Mouse (Mus musculus) C2C12 (cell line): Measurements from ENCODE around the gene Htt. TPM values are rescaled to one million over a fixed set of nuclear protein-coding genes. Genes with fewer than 3 reads are reported as not detected.

Experiments used
- H3K27me3 ChIP-seq: one replicate; pipeline ENCODE4 v1.6.1; 2011; ENCODE audit not compliant: control insufficient read depth, insufficient read depth, insufficient read length
- H3K36me3 ChIP-seq: one replicate; pipeline ENCODE4 v1.6.1; 2011; ENCODE audit not compliant: control insufficient read depth, insufficient read depth
- H3K4me3 ChIP-seq: one replicate; pipeline ENCODE4 v1.5.1; 2011; ENCODE audit warnings: mild to moderate bottlenecking, control low read depth; ENCODE audit not compliant: poor library complexity, insufficient read depth, severe bottlenecking
- H3K79me2 ChIP-seq: one replicate; pipeline ENCODE4 v1.6.1; 2011; ENCODE audit not compliant: control insufficient read depth, insufficient read depth
- H3K79me3 ChIP-seq: one replicate; pipeline ENCODE4 v1.6.1; 2011; ENCODE audit warnings: low read depth, control low read depth
- H3ac ChIP-seq: one replicate; pipeline ENCODE3; 2011; ENCODE audit warnings: low read depth; ENCODE audit not compliant: control insufficient read depth, insufficient read length
- CEBPB ChIP-seq: IDR thresholded peaks from one replicate; pipeline ENCODE4 v1.6.1; 2011; ENCODE audit warnings: low read depth, mild to moderate bottlenecking, control low read depth, moderate library complexity
- CTCF ChIP-seq: IDR thresholded peaks from one replicate; pipeline ENCODE4 v1.5.1; 2011; ENCODE audit not compliant: control insufficient read depth, insufficient read depth, insufficient read length
- FOSL1 ChIP-seq: IDR thresholded peaks from one replicate; pipeline ENCODE4 v1.8.0; 2011; ENCODE audit warnings: mild to moderate bottlenecking, low read length; ENCODE audit not compliant: poor library complexity, insufficient read depth, severe bottlenecking
- MAX ChIP-seq: IDR thresholded peaks from one replicate; pipeline ENCODE4 v1.6.1; 2011; ENCODE audit warnings: mild to moderate bottlenecking, control low read depth
- MYOD1 ChIP-seq: IDR thresholded peaks from one replicate; pipeline ENCODE4 v1.6.1; 2011; ENCODE audit warnings: low read depth; ENCODE audit not compliant: control insufficient read depth, insufficient read length
- MYOG ChIP-seq: IDR thresholded peaks from one replicate; pipeline ENCODE4 v1.6.1; 2011; ENCODE audit not compliant: control insufficient read depth, insufficient read length; ENCODE audit errors: extremely low read depth
- USF1 ChIP-seq: IDR thresholded peaks from one replicate; pipeline ENCODE4 v1.6.1; 2011; ENCODE audit warnings: low read depth, mild to moderate bottlenecking, control low read depth, moderate library complexity
- microRNA-seq: library from miRNA; unstranded; fragments of <30 nt; microRNA quantifications from one replicate; pipeline ENCODE4, GENCODE M21; 2019; ENCODE audit warnings: borderline microRNAs expressed
- polyA plus RNA-seq: library from polyadenylated mRNA; unstranded; fragments of >200 nt; fragmentation: generic; extraction: Trizol; gene quantifications from one replicate; pipeline ENCODE4 v1.2.1, GENCODE M21; 2012; ENCODE audit warnings: missing spikeins

The Htt gene
- polyA plus RNA-seq, 1 experiment: 8.0 TPM

DNA sequence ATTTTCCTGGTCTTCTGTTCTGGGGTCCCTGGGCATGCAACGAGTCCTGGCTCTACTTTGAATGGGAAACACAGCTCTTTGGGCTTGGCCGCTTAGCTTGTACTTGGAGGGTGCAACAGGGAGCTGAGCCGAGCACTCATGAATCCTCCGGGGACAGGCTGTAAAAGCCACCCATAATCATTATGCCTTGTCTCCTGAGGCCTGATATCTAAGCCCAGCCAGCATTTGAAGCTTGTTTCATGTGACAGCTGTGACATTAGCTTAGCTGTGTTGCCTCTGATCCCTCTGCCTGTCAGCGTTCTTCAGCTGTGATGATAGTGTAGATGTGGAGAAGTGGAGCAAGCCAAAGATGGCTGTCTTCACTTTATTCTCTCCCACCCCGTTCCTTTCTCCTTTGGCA is 193.0 kb downstream of the Htt start:
- Histone ChIP-seq H3K79me2 (peaks cover 27% of the 10 kb centered on the region), H3K27me3 (no peaks in the 10 kb centered on the region), H3K36me3 (no peaks in the 10 kb centered on the region), H3K79me3 (peaks cover 2% of the 10 kb centered on the region), H3ac (no peak overlapping the region), H3K4me3 (no peak overlapping the region)
- TF ChIP-seq CEBPB: no peak
- TF ChIP-seq MYOD1: no peak
- TF ChIP-seq MYOG: no peak
- TF ChIP-seq CTCF: no peak
- no peak for TF ChIP-seq USF1
- TF ChIP-seq MAX: no peak
- no peak for TF ChIP-seq FOSL1

DNA sequence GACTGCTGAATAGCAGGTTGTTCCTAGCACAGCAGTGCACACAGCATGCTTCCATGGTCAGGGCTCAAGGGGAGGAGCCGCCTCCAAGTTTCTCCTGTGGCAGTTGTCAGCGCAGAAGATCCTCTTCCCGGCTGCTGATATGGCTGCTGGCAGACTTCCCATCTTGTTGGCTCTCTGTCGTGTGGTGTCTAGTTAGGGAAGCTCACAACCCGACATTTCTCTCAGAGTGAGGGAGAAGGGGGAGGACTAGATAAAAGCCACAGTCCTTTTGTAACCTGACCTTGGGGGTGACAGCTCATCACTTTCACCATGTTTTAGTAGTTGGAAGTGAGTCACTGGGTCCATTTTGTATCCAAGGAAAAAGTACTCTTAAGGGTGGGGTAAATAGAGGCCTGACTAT is 194.1 kb downstream of the Htt start:
- Histone ChIP-seq H3K27me3 (no peaks in the 10 kb centered on the region), H3K79me2 (peaks cover 16% of the 10 kb centered on the region), H3K36me3 (no peaks in the 10 kb centered on the region), H3ac (no peak overlapping the region), H3K79me3 (peaks cover 2% of the 10 kb centered on the region), H3K4me3 (no peak overlapping the region)
- TF ChIP-seq CEBPB (no peak), FOSL1 (peak; percentile 13), CTCF (no peak), MYOG (no peak), USF1 (no peak), MAX (peak; percentile 65), MYOD1 (no peak)

DNA sequence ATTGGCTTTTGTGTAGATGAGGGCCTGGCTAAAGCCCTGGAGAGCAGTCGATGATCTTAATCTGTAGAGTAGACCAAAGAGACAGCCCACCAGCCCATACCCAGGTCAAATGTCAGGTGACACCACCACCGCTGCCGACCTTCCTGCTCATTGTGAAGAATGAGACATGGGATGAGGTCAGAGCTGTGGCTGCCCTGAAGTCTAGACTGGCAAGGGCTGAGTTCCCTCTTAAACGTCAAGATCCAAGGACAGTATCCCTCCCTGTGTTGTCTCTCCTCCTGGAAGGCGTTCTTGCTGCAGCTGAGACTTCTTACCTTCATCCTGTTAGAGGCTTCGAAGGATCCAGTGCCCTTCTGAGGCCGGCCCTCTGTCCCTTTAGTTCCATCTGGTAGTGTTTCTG is 194.6 kb downstream of the Htt start:
- peaks cover 15% of the 10 kb centered on the region for H3K79me2 ChIP-seq
- H3K27me3 ChIP-seq: no peaks in the 10 kb centered on the region
- TF ChIP-seq MYOG: no peak
- no peak for TF ChIP-seq USF1
- TF ChIP-seq CEBPB: no peak
- no peak for TF ChIP-seq CTCF
- no peak for TF ChIP-seq FOSL1
- no peak for TF ChIP-seq MAX
- no peak for TF ChIP-seq MYOD1
- H3K36me3 ChIP-seq: no peaks in the 10 kb centered on the region
- no peak overlapping the region for H3ac ChIP-seq
- H3K4me3 ChIP-seq: no peak overlapping the region
- peaks cover 2% of the 10 kb centered on the region for H3K79me3 ChIP-seq

DNA sequence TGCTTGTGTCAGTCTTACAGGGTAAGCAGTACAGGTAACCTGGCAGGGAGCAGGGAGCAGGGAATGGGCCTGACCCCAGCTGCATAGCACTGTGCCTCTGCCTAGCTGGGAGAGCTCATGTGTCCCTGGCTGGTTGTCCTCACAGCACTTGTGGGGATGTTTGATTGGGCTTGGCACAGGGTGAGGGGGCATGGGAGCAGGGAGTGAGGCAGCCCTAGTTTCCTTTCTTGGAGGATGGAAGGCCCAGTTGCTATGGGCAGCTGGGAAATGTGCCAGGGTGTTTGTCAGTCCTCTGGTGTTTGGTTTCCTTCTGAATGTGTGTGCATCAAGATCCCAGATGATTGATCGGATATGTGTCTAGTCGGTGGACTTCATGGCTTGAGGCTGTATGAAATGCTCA is 195.5 kb downstream of the Htt start:
- no peak for TF ChIP-seq FOSL1
- no peak for TF ChIP-seq CEBPB
- TF ChIP-seq USF1: no peak
- H3K79me2 ChIP-seq: peaks cover 15% of the 10 kb centered on the region

DNA sequence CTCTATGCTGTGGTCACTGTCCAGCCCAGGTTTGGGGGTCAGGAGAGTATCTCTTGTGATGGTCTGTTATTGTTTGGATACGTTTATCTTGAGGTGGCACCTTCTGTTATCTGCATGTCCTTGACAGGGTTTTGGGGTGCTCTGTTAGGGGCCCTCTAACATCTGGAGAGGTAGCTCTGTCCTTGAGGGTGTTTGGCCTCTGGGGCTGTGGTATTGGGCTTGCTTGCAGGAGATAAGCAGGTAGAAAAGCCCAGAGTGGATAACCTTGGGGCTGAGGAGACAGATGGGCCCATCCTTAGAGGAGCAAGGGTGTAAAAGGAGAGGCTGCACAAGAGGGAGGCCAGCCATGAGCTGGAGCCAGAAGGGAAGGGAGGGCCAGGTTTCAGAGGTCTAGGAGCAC is 198.5 kb downstream of the Htt start:
- Histone ChIP-seq H3K36me3 (peaks cover 1% of the 10 kb centered on the region), H3K79me3 (peaks cover 2% of the 10 kb centered on the region), H3K27me3 (no peaks in the 10 kb centered on the region), H3K79me2 (peaks cover 15% of the 10 kb centered on the region), H3K4me3 (no peak overlapping the region), H3ac (no peak overlapping the region)
- TF ChIP-seq MAX (no peak), USF1 (no peak), FOSL1 (no peak), CTCF (no peak), MYOD1 (no peak)

More for the DNA sequence above, 195.5 kb downstream of the Htt start:
- H3K4me3 ChIP-seq: no peak overlapping the region
- no peaks in the 10 kb centered on the region for H3K36me3 ChIP-seq
- H3K27me3 ChIP-seq: no peaks in the 10 kb centered on the region
- peaks cover 2% of the 10 kb centered on the region for H3K79me3 ChIP-seq
- H3ac ChIP-seq: no peak overlapping the region

Small RNA genes lying within 50 kb of the gene (microRNA-seq; reads per million reads assigned to microRNA genes)
- gene Mir467g: not detected

Other genes with a start within 250 kb of the Htt start
- 9.3 TPM for gene Tnip2, start 247.7 kb upstream of the Htt start, polyA plus RNA-seq
- gene Sh3bp2, start 235.9 kb upstream of the Htt start, polyA plus RNA-seq: 10.2 TPM
- 151 TPM for gene Add1, start 188.1 kb upstream of the Htt start, polyA plus RNA-seq
- gene Mfsd10, start 124.5 kb upstream of the Htt start, polyA plus RNA-seq: 69.3 TPM
- 24.4 TPM for gene Nop14, start 101.6 kb upstream of the Htt start, polyA plus RNA-seq
- gene Grk4, start 101.4 kb upstream of the Htt start, polyA plus RNA-seq: 0.43 TPM
- not detected for gene Msantd1, start 146.3 kb downstream of the Htt start, polyA plus RNA-seq
- gene Rgs12, start 187.7 kb downstream of the Htt start, polyA plus RNA-seq: 50.6 TPM